Mouse (Mus musculus): Measurements from ENCODE around the gene Gm20388. TPM values are rescaled to one million over a fixed set of nuclear protein-coding genes. Genes with fewer than 3 reads are reported as not detected.

The Gm20388 gene
- polyA plus RNA-seq, 1 experiment from 2014 or later, result 5.3 TPM

- WGBS, result 84% methylated on average over 10 of the region's 10 CpGs
- no peak overlapping the region for H3K27ac ChIP-seq (ENCODE audit: low read depth, low read length)
- ATAC-seq (replicated peaks; ENCODE audit: low FRiP score), result no peak
These were observed 4167.4 kb downstream of the Gm20388 start for GRCm38 (mm10) chr8:124077998-124078397.

GRCm38 (mm10) chr8:124078969-124079368 lies 4168.3 kb downstream of the Gm20388 start:
- Histone ChIP-seq H3K4me2 (no peak overlapping the region), H3K4me1 (replicated peaks; ENCODE audit: control insufficient read depth, insufficient read depth, low read length) (peaks cover 11% of the 10 kb centered on the region), H3K4me3 (ENCODE audit: low read depth, low read length) (no peak overlapping the region), H3K36me3 (ENCODE audit: control insufficient read depth, insufficient read depth, low read length) (no peaks in the 10 kb centered on the region), H3K9ac (ENCODE audit: low read depth, low read length) (no peak overlapping the region), H3K9me3 (ENCODE audit: control insufficient read depth, low read length) (no peaks in the 10 kb centered on the region), H3K27ac (ENCODE audit: low read depth, low read length) (no peak overlapping the region), H3K27me3 (replicated peaks; ENCODE audit: control insufficient read depth, insufficient read depth, low read length) (no peaks in the 10 kb centered on the region; the same call in 1 of the 2 replicates)
- DNase-seq (ENCODE audit: low spot score), result no peak
- ATAC-seq (replicated peaks; ENCODE audit: low FRiP score), result no peak
- WGBS, result 81% methylated on average over 7 of the region's 7 CpGs

More at GRCm38 (mm10) chr8:124077998-124078397, 4167.4 kb downstream of the Gm20388 start:
- H3K4me3 ChIP-seq (ENCODE audit: low read depth, low read length), result no peak overlapping the region
- peaks cover 11% of the 10 kb centered on the region for H3K4me1 ChIP-seq (replicated peaks; ENCODE audit: control insufficient read depth, insufficient read depth, low read length)
- no peaks in the 10 kb centered on the region for H3K36me3 ChIP-seq (ENCODE audit: control insufficient read depth, insufficient read depth, low read length)
- H3K27me3 ChIP-seq (replicated peaks; ENCODE audit: control insufficient read depth, insufficient read depth, low read length), result no peaks in the 10 kb centered on the region; the same call in 1 of the 2 replicates
- no peak for DNase-seq (ENCODE audit: low spot score)
- H3K9ac ChIP-seq (ENCODE audit: low read depth, low read length), result no peak overlapping the region
- H3K9me3 ChIP-seq (ENCODE audit: control insufficient read depth, low read length), result no peaks in the 10 kb centered on the region
- no peak overlapping the region for H3K4me2 ChIP-seq

- 77% methylated on average over 21 of the region's 21 CpGs for WGBS
- DNase-seq (ENCODE audit: low spot score) (no peak), ATAC-seq (replicated peaks; ENCODE audit: low FRiP score) (no peak)
- Histone ChIP-seq H3K36me3 (ENCODE audit: control insufficient read depth, insufficient read depth, low read length) (no peaks in the 10 kb centered on the region), H3K27ac (ENCODE audit: low read depth, low read length) (no peak overlapping the region), H3K4me3 (ENCODE audit: low read depth, low read length) (no peak overlapping the region), H3K4me1 (replicated peaks; ENCODE audit: control insufficient read depth, insufficient read depth, low read length) (peaks cover 11% of the 10 kb centered on the region), H3K27me3 (replicated peaks; ENCODE audit: control insufficient read depth, insufficient read depth, low read length) (no peaks in the 10 kb centered on the region; the same call in 1 of the 2 replicates), H3K9ac (ENCODE audit: low read depth, low read length) (no peak overlapping the region), H3K9me3 (ENCODE audit: control insufficient read depth, low read length) (no peaks in the 10 kb centered on the region), H3K4me2 (no peak overlapping the region)
These were observed 4170.1 kb downstream of the Gm20388 start for GRCm38 (mm10) chr8:124080467-124081326.

- H3K4me3 ChIP-seq (ENCODE audit: low read depth, low read length), result no peak overlapping the region
- 88% methylated on average over 8 of the region's 8 CpGs for WGBS
- peaks cover 5% of the 10 kb centered on the region for H3K4me1 ChIP-seq (replicated peaks; ENCODE audit: control insufficient read depth, insufficient read depth, low read length)
- no peaks in the 10 kb centered on the region; the same call in 1 of the 2 replicates for H3K27me3 ChIP-seq (replicated peaks; ENCODE audit: control insufficient read depth, insufficient read depth, low read length)
- ATAC-seq (replicated peaks; ENCODE audit: low FRiP score), result no peak
- no peaks in the 10 kb centered on the region for H3K36me3 ChIP-seq (ENCODE audit: control insufficient read depth, insufficient read depth, low read length)
- H3K9me3 ChIP-seq (ENCODE audit: control insufficient read depth, low read length), result no peaks in the 10 kb centered on the region
- no peak for DNase-seq (ENCODE audit: low spot score)
- H3K27ac ChIP-seq (ENCODE audit: low read depth, low read length), result no peak overlapping the region
- H3K9ac ChIP-seq (ENCODE audit: low read depth, low read length), result no peak overlapping the region
- no peak overlapping the region for H3K4me2 ChIP-seq
These were observed 4172.0 kb downstream of the Gm20388 start for GRCm38 (mm10) chr8:124082616-124083015.

GRCm38 (mm10) chr8:124083611-124084010 lies 4173.0 kb downstream of the Gm20388 start:
- H3K27me3 ChIP-seq (replicated peaks; ENCODE audit: control insufficient read depth, insufficient read depth, low read length), result no peaks in the 10 kb centered on the region; the same call in 1 of the 2 replicates
- no peak overlapping the region for H3K27ac ChIP-seq (ENCODE audit: low read depth, low read length)
- no peak overlapping the region for H3K4me3 ChIP-seq (ENCODE audit: low read depth, low read length)
- no peak overlapping the region for H3K4me2 ChIP-seq
- DNase-seq (ENCODE audit: low spot score) (no peak), ATAC-seq (replicated peaks; ENCODE audit: low FRiP score) (no peak)
- no peak overlapping the region for H3K9ac ChIP-seq (ENCODE audit: low read depth, low read length)
- no peaks in the 10 kb centered on the region for H3K4me1 ChIP-seq (replicated peaks; ENCODE audit: control insufficient read depth, insufficient read depth, low read length)
- no peaks in the 10 kb centered on the region for H3K9me3 ChIP-seq (ENCODE audit: control insufficient read depth, low read length)
- H3K36me3 ChIP-seq (ENCODE audit: control insufficient read depth, insufficient read depth, low read length), result no peaks in the 10 kb centered on the region
- WGBS, result 81% methylated on average over 7 of the region's 7 CpGs

- Histone ChIP-seq H3K36me3 (ENCODE audit: control insufficient read depth, insufficient read depth, low read length) (no peaks in the 10 kb centered on the region), H3K4me3 (ENCODE audit: low read depth, low read length) (no peak overlapping the region), H3K4me1 (replicated peaks; ENCODE audit: control insufficient read depth, insufficient read depth, low read length) (no peaks in the 10 kb centered on the region), H3K9me3 (ENCODE audit: control insufficient read depth, low read length) (no peaks in the 10 kb centered on the region), H3K9ac (ENCODE audit: low read depth, low read length) (no peak overlapping the region), H3K27ac (ENCODE audit: low read depth, low read length) (no peak overlapping the region), H3K4me2 (no peak overlapping the region), H3K27me3 (replicated peaks; ENCODE audit: control insufficient read depth, insufficient read depth, low read length) (no peaks in the 10 kb centered on the region; the same call in 1 of the 2 replicates)
- WGBS, result 55% methylated on average over 4 of the region's 4 CpGs
- DNase-seq (ENCODE audit: low spot score) (no peak), ATAC-seq (replicated peaks; ENCODE audit: low FRiP score) (no peak)
These were observed 4175.0 kb downstream of the Gm20388 start for GRCm38 (mm10) chr8:124085668-124086067.

- ATAC-seq (replicated peaks; ENCODE audit: low FRiP score) (no peak), DNase-seq (ENCODE audit: low spot score) (no peak)
- Histone ChIP-seq H3K9ac (ENCODE audit: low read depth, low read length) (no peak overlapping the region), H3K36me3 (ENCODE audit: control insufficient read depth, insufficient read depth, low read length) (no peaks in the 10 kb centered on the region), H3K4me2 (no peak overlapping the region), H3K27ac (ENCODE audit: low read depth, low read length) (no peak overlapping the region), H3K9me3 (ENCODE audit: control insufficient read depth, low read length) (no peaks in the 10 kb centered on the region), H3K4me1 (replicated peaks; ENCODE audit: control insufficient read depth, insufficient read depth, low read length) (no peaks in the 10 kb centered on the region), H3K27me3 (replicated peaks; ENCODE audit: control insufficient read depth, insufficient read depth, low read length) (no peaks in the 10 kb centered on the region), H3K4me3 (ENCODE audit: low read depth, low read length) (no peak overlapping the region)
- WGBS, result 46% methylated on average over 11 of the region's 11 CpGs
These were observed 4177.5 kb downstream of the Gm20388 start for GRCm38 (mm10) chr8:124088092-124088613.

- Histone ChIP-seq H3K27ac (ENCODE audit: low read depth, low read length) (no peak overlapping the region), H3K4me3 (ENCODE audit: low read depth, low read length) (no peak overlapping the region), H3K9ac (ENCODE audit: low read depth, low read length) (no peak overlapping the region), H3K36me3 (ENCODE audit: control insufficient read depth, insufficient read depth, low read length) (no peaks in the 10 kb centered on the region), H3K27me3 (replicated peaks; ENCODE audit: control insufficient read depth, insufficient read depth, low read length) (no peaks in the 10 kb centered on the region), H3K9me3 (ENCODE audit: control insufficient read depth, low read length) (no peaks in the 10 kb centered on the region), H3K4me2 (no peak overlapping the region), H3K4me1 (replicated peaks; ENCODE audit: control insufficient read depth, insufficient read depth, low read length) (no peaks in the 10 kb centered on the region)
- ATAC-seq (replicated peaks; ENCODE audit: low FRiP score) (no peak), DNase-seq (ENCODE audit: low spot score) (no peak)
- WGBS, result 72% methylated on average over 5 of the region's 5 CpGs
These were observed 4178.4 kb downstream of the Gm20388 start for GRCm38 (mm10) chr8:124089016-124089415.
